Mouse (Mus musculus): Measurements from ENCODE around the gene Sec11a. TPM values are rescaled to one million over a fixed set of nuclear protein-coding genes. Genes with fewer than 3 reads are reported as not detected.
"Not testable (repeated sequence)": the region's sequence is repeated elsewhere in the genome, so short reads cannot be mapped to it uniquely, and the experiment has no call there.

The Sec11a gene
- polyA plus RNA-seq, 1 experiment from 2014 or later = 132 TPM

- Histone ChIP-seq H3K4me3 (no peak overlapping the region), H3K4me1 (no peaks in the 10 kb centered on the region), H3K4me2 (no peak overlapping the region), H3K36me3 (no peaks in the 10 kb centered on the region), H3K27me3 (replicated peaks) (0 out of 2 replicates have a peak, but pooled peaks cover 3% of the 10 kb centered on the region), H3K27ac (replicated peaks) (no peak overlapping the region), H3K9me3 (no peaks in the 10 kb centered on the region), H3K9ac (no peak overlapping the region)
- no peak for ATAC-seq (ENCODE audit: extremely low read depth, insufficient number of reproducible peaks, low FRiP score, low TSS enrichment)
- WGBS = 75% methylated on average over 2 of the region's 2 CpGs
Observed at GRCm38 (mm10) chr7:80954251-80954650, 6.7 kb upstream of the Sec11a start.

GRCm38 (mm10) chr7:80952140-80952539 lies 4.6 kb upstream of the Sec11a start:
- Histone ChIP-seq H3K9ac (no peak overlapping the region), H3K27me3 (replicated peaks) (0 out of 2 replicates have a peak, but pooled peaks cover 3% of the 10 kb centered on the region), H3K36me3 (no peaks in the 10 kb centered on the region), H3K4me2 (no peak overlapping the region), H3K9me3 (no peaks in the 10 kb centered on the region), H3K4me3 (no peak overlapping the region), H3K27ac (replicated peaks) (no peak overlapping the region), H3K4me1 (peaks cover 3% of the 10 kb centered on the region; the same call in 1 of the 2 replicates)
- no peak for ATAC-seq (ENCODE audit: extremely low read depth, insufficient number of reproducible peaks, low FRiP score, low TSS enrichment)
- 57% methylated on average over 3 of the region's 3 CpGs for WGBS

- no peaks in the 10 kb centered on the region for H3K9me3 ChIP-seq
- no peak overlapping the region for H3K4me3 ChIP-seq
- H3K4me2 ChIP-seq = no peak overlapping the region
- WGBS = 75% methylated on average over 4 of the region's 4 CpGs
- H3K27me3 ChIP-seq (replicated peaks) = 0 out of 2 replicates have a peak, but pooled peaks cover 3% of the 10 kb centered on the region
- no peaks in the 10 kb centered on the region for H3K36me3 ChIP-seq
- peaks cover 7% of the 10 kb centered on the region for H3K4me1 ChIP-seq
- no peak overlapping the region for H3K27ac ChIP-seq (replicated peaks)
- ATAC-seq (ENCODE audit: extremely low read depth, insufficient number of reproducible peaks, low FRiP score, low TSS enrichment) = no peak
- H3K9ac ChIP-seq = no peak overlapping the region
Observed at GRCm38 (mm10) chr7:80951461-80951860, 3.9 kb upstream of the Sec11a start.

GRCm38 (mm10) chr7:80939808-80940207 lies 7.8 kb downstream of the Sec11a start:
- WGBS = 81% methylated on average over 4 of the region's 4 CpGs
- Histone ChIP-seq H3K27ac (replicated peaks) (no peak overlapping the region), H3K4me3 (no peak overlapping the region), H3K9me3 (no peaks in the 10 kb centered on the region), H3K4me1 (peaks cover 20% of the 10 kb centered on the region), H3K9ac (no peak overlapping the region), H3K36me3 (peaks cover 24% of the 10 kb centered on the region), H3K4me2 (no peak overlapping the region), H3K27me3 (replicated peaks) (no peaks in the 10 kb centered on the region)
- ATAC-seq (ENCODE audit: extremely low read depth, insufficient number of reproducible peaks, low FRiP score, low TSS enrichment) = no peak

GRCm38 (mm10) chr7:80937304-80937666 lies 10.3 kb downstream of the Sec11a start:
- H3K27me3 ChIP-seq (replicated peaks); H3K27ac ChIP-seq (replicated peaks); ATAC-seq (ENCODE audit: extremely low read depth, insufficient number of reproducible peaks, low FRiP score, low TSS enrichment); H3K4me3 ChIP-seq; H3K4me2 ChIP-seq; H3K9ac ChIP-seq; H3K9me3 ChIP-seq: not testable (repeated sequence)
- Histone ChIP-seq H3K36me3 (peaks cover 40% of the 10 kb centered on the region), H3K4me1 (peaks cover 20% of the 10 kb centered on the region)

- not testable (repeated sequence) for H3K27ac ChIP-seq (replicated peaks)
- 34% methylated on average over 7 of the region's 7 CpGs for WGBS
Observed at GRCm38 (mm10) chr7:80936617-80937303, 10.8 kb downstream of the Sec11a start.

GRCm38 (mm10) chr7:80935834-80936233 lies 11.7 kb downstream of the Sec11a start:
- no peak overlapping the region for H3K4me2 ChIP-seq
- no peaks in the 10 kb centered on the region for H3K9me3 ChIP-seq
- peaks cover 24% of the 10 kb centered on the region for H3K4me1 ChIP-seq
- H3K9ac ChIP-seq = no peak overlapping the region
- H3K4me3 ChIP-seq = no peak overlapping the region
- 88% methylated on average over 1 of the region's 1 CpGs for WGBS
- ATAC-seq (ENCODE audit: extremely low read depth, insufficient number of reproducible peaks, low FRiP score, low TSS enrichment) = no peak
- no peak overlapping the region for H3K27ac ChIP-seq (replicated peaks)
- H3K36me3 ChIP-seq = peaks cover 44% of the 10 kb centered on the region
- H3K27me3 ChIP-seq (replicated peaks) = no peaks in the 10 kb centered on the region

More at GRCm38 (mm10) chr7:80936617-80937303, 10.8 kb downstream of the Sec11a start:
- not testable (repeated sequence) for H3K9ac ChIP-seq; H3K9me3 ChIP-seq; H3K4me2 ChIP-seq; ATAC-seq (ENCODE audit: extremely low read depth, insufficient number of reproducible peaks, low FRiP score, low TSS enrichment); H3K27me3 ChIP-seq (replicated peaks); H3K4me3 ChIP-seq
- Histone ChIP-seq H3K36me3 (peaks cover 41% of the 10 kb centered on the region), H3K4me1 (peaks cover 23% of the 10 kb centered on the region)

- no peaks in the 10 kb centered on the region for H3K9me3 ChIP-seq
- peaks cover 50% of the 10 kb centered on the region for H3K36me3 ChIP-seq
- no peak overlapping the region for H3K4me3 ChIP-seq
- no peak for ATAC-seq (ENCODE audit: extremely low read depth, insufficient number of reproducible peaks, low FRiP score, low TSS enrichment)
- H3K27ac ChIP-seq (replicated peaks) = no peak overlapping the region
- H3K9ac ChIP-seq = no peak overlapping the region
- H3K4me2 ChIP-seq = no peak overlapping the region
- WGBS = 73% methylated on average over 1 of the region's 1 CpGs
- no peaks in the 10 kb centered on the region for H3K27me3 ChIP-seq (replicated peaks)
- H3K4me1 ChIP-seq = peaks cover 22% of the 10 kb centered on the region
Observed at GRCm38 (mm10) chr7:80932777-80933176, 14.8 kb downstream of the Sec11a start.

GRCm38 (mm10) chr7:80931618-80932207 lies 15.9 kb downstream of the Sec11a start:
- Histone ChIP-seq H3K4me1 (peaks cover 15% of the 10 kb centered on the region), H3K27ac (replicated peaks) (no peak overlapping the region), H3K4me2 (no peak overlapping the region), H3K36me3 (peaks cover 59% of the 10 kb centered on the region), H3K9me3 (no peaks in the 10 kb centered on the region), H3K27me3 (replicated peaks) (no peaks in the 10 kb centered on the region), H3K4me3 (no peak overlapping the region), H3K9ac (0 out of 2 replicates have a peak overlapping the region, but pooled peaks have one; percentile 9)
- ATAC-seq (ENCODE audit: extremely low read depth, insufficient number of reproducible peaks, low FRiP score, low TSS enrichment) = no peak
- 76% methylated on average over 8 of the region's 8 CpGs for WGBS

- H3K4me1 ChIP-seq = peaks cover 3% of the 10 kb centered on the region
- H3K9me3 ChIP-seq = no peaks in the 10 kb centered on the region
- H3K27me3 ChIP-seq (replicated peaks) = peaks cover 16% of the 10 kb centered on the region
- H3K27ac ChIP-seq (replicated peaks) = no peak overlapping the region
- peaks cover 80% of the 10 kb centered on the region for H3K36me3 ChIP-seq
- H3K9ac ChIP-seq = no peak overlapping the region
- WGBS = 41% methylated on average over 2 of the region's 2 CpGs
- H3K4me3 ChIP-seq = no peak overlapping the region
- peak; percentile 74; the same call in 1 of the 2 replicates for ATAC-seq (ENCODE audit: extremely low read depth, insufficient number of reproducible peaks, low FRiP score, low TSS enrichment)
- H3K4me2 ChIP-seq = no peak overlapping the region
Observed at GRCm38 (mm10) chr7:80923165-80923564, 24.4 kb downstream of the Sec11a start.

- Histone ChIP-seq H3K9me3 (no peaks in the 10 kb centered on the region), H3K27me3 (replicated peaks) (peaks cover 4% of the 10 kb centered on the region; the same call in 1 of the 2 replicates), H3K4me2 (no peak overlapping the region), H3K27ac (replicated peaks) (no peak overlapping the region), H3K4me1 (peaks cover 3% of the 10 kb centered on the region), H3K36me3 (peaks cover 85% of the 10 kb centered on the region), H3K9ac (no peak overlapping the region), H3K4me3 (no peak overlapping the region)
- ATAC-seq (ENCODE audit: extremely low read depth, insufficient number of reproducible peaks, low FRiP score, low TSS enrichment) = no peak
- 76% methylated on average over 5 of the region's 5 CpGs for WGBS
Observed at GRCm38 (mm10) chr7:80919647-80920008, 28.0 kb downstream of the Sec11a start.
